Mouse (Mus musculus) G1E (cell line): Measurements from ENCODE around the gene Cops2. TPM values are rescaled to one million over a fixed set of nuclear protein-coding genes. Genes with fewer than 3 reads are reported as not detected.

Experiments
- ATAC-seq: 2 replicates; pipeline ENCODE4 v1.8.0; 2016; ENCODE audit warnings: mild to moderate bottlenecking; ENCODE audit not compliant: insufficient number of reproducible peaks, poor library complexity, low FRiP score, severe bottlenecking; ENCODE audit errors: extremely low read depth
- DNase-seq: peaks from one replicate; pipeline ENCODE4 v3.0.0; 2012; ENCODE audit warnings: low spot score
- H3K27me3 ChIP-seq: 2 replicates; pipeline ENCODE4 v1.6.1; 2012; ENCODE audit warnings: mild to moderate bottlenecking, low read length, inconsistent platforms; ENCODE audit not compliant: insufficient read depth
- H3K36me3 ChIP-seq: replicated peaks from 2 replicates; pipeline ENCODE3; 2012; ENCODE audit warnings: mild to moderate bottlenecking, inconsistent platforms
- H3K4me1 ChIP-seq: 2 replicates; pipeline ENCODE4 v1.6.1; 2012; ENCODE audit warnings: low read depth, low read length, inconsistent platforms, mixed read lengths; ENCODE audit not compliant: insufficient read depth
- H3K4me3 ChIP-seq: 2 replicates; pipeline ENCODE4 v1.5.1; 2012; ENCODE audit warnings: low read depth, mild to moderate bottlenecking, inconsistent platforms, low read length, moderate library complexity, mixed read lengths
- H3K9me3 ChIP-seq: replicated peaks from 2 replicates; pipeline ENCODE4 v1.6.1; 2012; ENCODE audit warnings: inconsistent platforms
- CTCF ChIP-seq: IDR thresholded peaks from 2 replicates; pipeline ENCODE4 v1.5.1; 2012; ENCODE audit warnings: low read depth, low read length, inconsistent platforms, mixed read lengths
- GATA1 ChIP-seq: IDR thresholded peaks from 2 replicates; pipeline ENCODE4 v1.6.1; 2012; ENCODE audit warnings: borderline replicate concordance, low read length, inconsistent platforms, mixed read lengths
- GATA2 ChIP-seq: IDR thresholded peaks from 2 replicates; pipeline ENCODE4 v1.6.1; 2012; ENCODE audit warnings: low read depth, low read length, inconsistent platforms, borderline replicate concordance
- POLR2AphosphoS5 ChIP-seq: IDR thresholded peaks from 2 replicates; pipeline ENCODE4 v1.6.1; 2012; ENCODE audit warnings: low read depth, low read length, inconsistent platforms; ENCODE audit not compliant: insufficient replicate concordance
- TAL1 ChIP-seq: conservative IDR thresholded peaks from 2 replicates; pipeline ENCODE4 v1.6.1; 2012; ENCODE audit warnings: low read depth, low read length, inconsistent platforms, mixed read lengths
- polyA plus RNA-seq: library from polyadenylated mRNA; stranded (reverse); fragments of >175 nt; gene quantifications from 2 replicates; pipeline ENCODE4 v1.2.3, GENCODE M21; 2012
- total RNA-seq, 2 experiments: library from RNA; stranded (forward) in 1 of 2; stranded (reverse) in 1 of 2; fragments of 200-1000 nt in 1 of 2; fragments of >200 nt in 1 of 2; fragmentation: Nextera tagmentation in 1 of 2; gene quantifications; 2 replicates each; pipeline ENCODE4 v1.2.3; 2014 to 2017

The Cops2 gene
- total and polyA plus RNA-seq, 3 experiments = 6.2 to 277 (median 163) TPM

DNA sequence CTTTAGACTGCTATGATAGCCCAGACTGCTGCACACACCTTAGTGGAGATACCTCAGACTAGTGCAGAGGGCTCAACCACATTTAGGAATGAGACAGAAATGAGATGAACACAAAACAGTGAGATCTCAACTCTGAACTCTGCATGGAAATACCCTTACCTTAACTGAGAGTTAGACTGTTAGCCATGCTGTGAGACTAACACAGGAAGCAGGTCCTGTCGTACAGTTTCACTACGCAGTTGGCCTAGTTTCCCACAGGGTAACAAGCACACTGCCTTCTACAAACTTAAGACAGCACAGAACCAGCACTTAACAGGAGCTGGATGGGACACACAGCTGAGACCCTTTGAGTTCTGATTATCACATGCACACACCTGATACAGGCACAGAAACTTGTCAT is 29.0 kb downstream of the Cops2 start:
- Histone ChIP-seq H3K4me1 (peaks cover 5% of the 10 kb centered on the region; the same call in 1 of the 2 replicates), H3K4me3 (no peak overlapping the region), H3K9me3 (no peaks in the 10 kb centered on the region), H3K27me3 (no peaks in the 10 kb centered on the region), H3K36me3 (peaks cover 66% of the 10 kb centered on the region)
- TF ChIP-seq GATA2 (no peak), TAL1 (no peak), CTCF (no peak), GATA1 (no peak), POLR2AphosphoS5 (no peak)
- no peak for DNase-seq
- ATAC-seq = no peak

DNA sequence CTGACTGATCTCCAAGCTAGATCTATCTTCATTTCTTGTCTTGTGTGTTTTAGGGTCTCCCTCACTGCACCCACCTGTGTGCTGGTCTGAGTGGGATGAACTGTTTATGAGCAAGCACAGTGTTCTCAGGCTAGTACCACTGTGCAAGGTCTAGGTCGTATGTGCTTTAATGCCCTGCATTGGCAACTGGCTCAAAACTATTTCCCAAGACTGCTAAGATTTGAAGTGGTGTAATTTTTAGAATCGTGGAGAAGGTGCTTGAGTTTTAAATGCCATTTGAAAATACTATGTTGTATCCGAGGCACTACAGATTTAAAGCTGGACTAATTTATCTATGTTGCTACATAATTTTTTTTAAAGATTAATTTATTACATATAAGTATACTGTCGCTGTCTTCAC is 31.0 kb downstream of the Cops2 start:
- H3K4me1 ChIP-seq = peaks cover 5% of the 10 kb centered on the region; the same call in 1 of the 2 replicates
- peaks cover 47% of the 10 kb centered on the region for H3K36me3 ChIP-seq
- no peak for TF ChIP-seq POLR2AphosphoS5
- TF ChIP-seq GATA1 = no peak
- no peak for TF ChIP-seq GATA2
- no peak for TF ChIP-seq CTCF
- TF ChIP-seq TAL1 = no peak
- no peak for DNase-seq
- no peak overlapping the region for H3K4me3 ChIP-seq
- ATAC-seq = no peak
- no peaks in the 10 kb centered on the region for H3K27me3 ChIP-seq
- no peaks in the 10 kb centered on the region for H3K9me3 ChIP-seq

DNA sequence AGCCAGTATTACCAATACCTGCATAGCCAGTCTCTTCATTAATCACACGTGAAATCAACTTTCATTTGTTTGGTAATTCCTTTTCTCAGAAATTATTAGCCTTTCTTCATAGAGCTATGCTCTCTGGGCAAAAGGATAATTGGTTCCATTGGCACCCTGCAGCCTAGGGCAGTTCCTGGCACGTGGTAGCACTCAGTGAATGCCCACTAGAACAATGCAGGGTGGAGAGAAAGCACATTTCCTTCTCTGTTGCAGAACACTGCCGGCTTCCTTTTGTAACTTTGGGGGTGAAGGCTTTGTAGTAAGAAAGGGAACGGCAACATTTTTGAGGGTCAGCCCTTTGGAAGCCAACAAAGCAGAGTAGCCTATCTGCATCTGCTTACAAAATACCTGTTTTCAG is 32.7 kb downstream of the Cops2 start:
- TF ChIP-seq GATA1 (no peak), POLR2AphosphoS5 (no peak), TAL1 (no peak), CTCF (no peak), GATA2 (no peak)
- Histone ChIP-seq H3K27me3 (peaks cover 1% of the 10 kb centered on the region; the same call in 1 of the 2 replicates), H3K4me1 (no peaks in the 10 kb centered on the region), H3K36me3 (peaks cover 32% of the 10 kb centered on the region), H3K9me3 (no peaks in the 10 kb centered on the region), H3K4me3 (no peak overlapping the region)
- no peak for ATAC-seq
- DNase-seq = no peak

DNA sequence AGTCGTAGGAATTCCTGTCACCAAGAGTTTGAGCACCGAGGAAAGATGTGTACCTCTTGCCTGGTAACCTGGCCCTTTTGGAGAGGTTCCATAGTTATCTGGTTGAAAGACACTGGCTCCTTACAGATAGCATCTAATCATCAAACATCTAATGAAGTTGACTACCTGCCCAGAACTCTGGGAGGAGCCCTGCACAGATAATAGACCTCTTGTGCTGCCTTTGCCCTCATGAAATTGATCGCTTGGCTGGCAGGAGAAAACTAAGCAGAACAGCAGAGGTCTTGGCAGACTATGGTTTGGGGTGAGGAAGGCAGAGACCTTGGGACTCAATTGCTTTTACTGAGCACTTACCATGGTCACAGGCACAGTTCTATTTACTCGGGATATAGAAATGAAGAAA is 38.5 kb downstream of the Cops2 start:
- no peaks in the 10 kb centered on the region for H3K4me1 ChIP-seq
- H3K36me3 ChIP-seq = no peaks in the 10 kb centered on the region
- peaks cover 16% of the 10 kb centered on the region; the same call in 1 of the 2 replicates for H3K27me3 ChIP-seq
- ATAC-seq (no peak), DNase-seq (no peak)
- H3K9me3 ChIP-seq = no peaks in the 10 kb centered on the region
- TF ChIP-seq GATA1 (no peak), POLR2AphosphoS5 (no peak), GATA2 (no peak), CTCF (no peak), TAL1 (no peak)
- no peak overlapping the region for H3K4me3 ChIP-seq

DNA sequence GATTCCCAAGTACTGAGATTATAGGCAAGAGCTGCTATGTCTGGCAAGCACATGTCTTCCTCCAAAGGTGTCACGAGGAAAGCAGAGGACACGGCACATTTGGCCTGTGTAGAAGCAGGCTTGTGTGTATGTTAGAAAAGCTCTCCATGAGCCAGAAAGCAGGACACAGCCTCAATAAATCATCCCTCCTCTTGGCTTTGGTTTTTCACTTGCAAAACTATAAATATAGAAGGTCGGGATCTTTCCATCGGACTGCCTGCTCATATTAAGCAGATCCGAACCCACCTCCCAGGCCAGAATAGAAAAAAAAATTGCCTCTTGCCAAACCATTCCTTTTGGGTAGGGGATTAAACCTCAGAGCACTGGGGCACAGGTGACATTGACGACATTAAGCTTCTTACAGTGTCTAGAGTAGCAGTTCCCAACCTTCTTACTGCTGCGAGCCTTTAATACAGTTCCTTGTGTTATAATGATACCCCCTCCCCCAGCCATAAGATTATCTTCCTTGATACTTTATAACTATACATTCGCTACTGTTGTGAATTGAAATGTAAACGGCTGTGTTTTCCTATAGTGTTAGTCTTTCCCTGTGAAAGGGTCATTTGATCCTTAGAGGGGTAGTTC is 44.9 kb downstream of the Cops2 start:
- Histone ChIP-seq H3K4me1 (no peaks in the 10 kb centered on the region), H3K36me3 (no peaks in the 10 kb centered on the region), H3K4me3 (no peak overlapping the region), H3K9me3 (no peaks in the 10 kb centered on the region), H3K27me3 (peaks cover 24% of the 10 kb centered on the region)
- DNase-seq (no peak), ATAC-seq (no peak)
- TF ChIP-seq CTCF = no peak
- no peak for TF ChIP-seq POLR2AphosphoS5
- no peak for TF ChIP-seq GATA1
- no peak for TF ChIP-seq GATA2
- no peak for TF ChIP-seq TAL1

DNA sequence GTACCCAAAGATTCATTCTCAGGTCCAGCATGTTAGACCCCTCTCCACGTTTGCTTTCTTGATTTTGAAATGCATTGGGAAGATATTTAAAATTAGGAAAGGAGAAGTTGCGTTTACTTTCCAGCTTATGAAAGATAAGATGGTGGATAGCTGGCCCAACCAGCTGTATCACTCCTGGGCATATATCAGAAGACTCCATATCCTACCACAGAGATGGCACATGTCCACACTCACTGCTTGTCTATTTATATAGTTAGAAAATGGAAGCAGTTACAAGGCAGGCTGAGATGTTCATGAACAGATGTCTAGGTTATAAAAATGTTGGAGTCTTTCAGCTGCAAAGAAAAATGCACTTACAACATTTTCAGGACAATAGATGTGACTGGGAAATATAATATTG is 47.6 kb downstream of the Cops2 start:
- H3K4me3 ChIP-seq = no peak overlapping the region
- ATAC-seq (no peak), DNase-seq (no peak)
- no peak for TF ChIP-seq POLR2AphosphoS5
- TF ChIP-seq TAL1 = no peak
- no peak for TF ChIP-seq GATA2
- no peak for TF ChIP-seq GATA1
- TF ChIP-seq CTCF = no peak
- no peaks in the 10 kb centered on the region for H3K4me1 ChIP-seq
- H3K36me3 ChIP-seq = no peaks in the 10 kb centered on the region
- peaks cover 13% of the 10 kb centered on the region for H3K27me3 ChIP-seq
- H3K9me3 ChIP-seq = no peaks in the 10 kb centered on the region
